Mouse (Mus musculus) neural tube, embryonic 11.5 days (tissue): Measurements from ENCODE around the gene Chst1. TPM values are rescaled to one million over a fixed set of nuclear protein-coding genes. Genes with fewer than 3 reads are reported as not detected.

Source experiments
- ATAC-seq: fragments of 200-750 bp; cut with Nextera tagmentation; 2 replicates; pipeline ENCODE4 v1.8.0; 2017; ENCODE audit warnings: moderate number of reproducible peaks, mild to moderate bottlenecking, moderate TSS enrichment, moderate library complexity; ENCODE audit not compliant: insufficient read depth, low FRiP score, low TSS enrichment
- DNase-seq: peaks from one replicate; pipeline ENCODE4 v3.0.0-alpha.2; 2015; ENCODE audit warnings: low spot score
- H3K27ac ChIP-seq: fragments of 300-500 bp; sonication (generic); 2 replicates; pipeline ENCODE4 v1.5.1; 2014; ENCODE audit warnings: low read depth, mild to moderate bottlenecking, low read length
- H3K27me3 ChIP-seq: fragments of 300-500 bp; sonication (generic); 2 replicates; pipeline ENCODE4 v1.6.1; 2014; ENCODE audit warnings: mild to moderate bottlenecking, low read length, mixed read lengths; ENCODE audit not compliant: control insufficient read depth, insufficient read depth
- H3K36me3 ChIP-seq: fragments of 300-500 bp; sonication (generic); 2 replicates; pipeline ENCODE4 v1.6.1; 2014; ENCODE audit warnings: mild to moderate bottlenecking, low read length, moderate library complexity, mixed read lengths; ENCODE audit not compliant: control insufficient read depth, insufficient read depth
- H3K4me1 ChIP-seq: fragments of 300-500 bp; sonication (generic); 2 replicates; pipeline ENCODE4 v1.6.1; 2014; ENCODE audit warnings: low read length, mixed read lengths; ENCODE audit not compliant: control insufficient read depth, insufficient read depth
- H3K4me2 ChIP-seq: fragments of 300-500 bp; sonication (generic); 2 replicates; pipeline ENCODE4 v1.6.1; 2014; ENCODE audit warnings: low read depth, mild to moderate bottlenecking, moderate library complexity
- H3K4me3 ChIP-seq: fragments of 300-500 bp; sonication (generic); 2 replicates; pipeline ENCODE4 v1.5.1; 2014; ENCODE audit warnings: low read depth, low read length
- H3K9ac ChIP-seq: fragments of 300-500 bp; sonication (generic); 2 replicates; pipeline ENCODE4 v1.6.1; 2014; ENCODE audit warnings: mild to moderate bottlenecking, low read length
- H3K9me3 ChIP-seq: fragments of 300-500 bp; sonication (generic); 2 replicates; pipeline ENCODE4 v1.6.1; 2016; ENCODE audit warnings: low read length; ENCODE audit not compliant: control insufficient read depth
- WGBS: fragments of 180-500 bp; shearing (Covaris S2); extraction: QIAGEN DNeasy Blood & Tissue Kit; methylation state at CpG from one replicate; pipeline ENCODE4 v1.1.7; 2014; 5-methylcytosine and 5-hydroxymethylcytosine counted together
- polyA plus RNA-seq: library from polyadenylated mRNA; unstranded; fragments of >200 nt; fragmentation: Nextera tagmentation; extraction: Ambion mirVana; gene quantifications from 2 replicates; pipeline ENCODE4 v1.2.1, GENCODE M21; 2014

Gene Chst1
- 5.5 TPM in 2 replicates for polyA plus RNA-seq

GRCm38 (mm10) chr2:92599487-92600347 is at the start of gene Chst1:
Gene Chst1 (plus strand): TSS chr2:92599707.
- peak within 1 kb of the TSS; percentile 81 for H3K9ac ChIP-seq
- H3K4me2 ChIP-seq: peak within 1 kb of the TSS; percentile 98
- no peaks in the 10 kb centered on the region for H3K9me3 ChIP-seq
- peaks cover 5% of the 10 kb centered on the region; the same call in 1 of the 2 replicates for H3K27me3 ChIP-seq
- 0 out of 2 replicates have a peak, but pooled peaks cover 7% of the 10 kb centered on the region for H3K4me1 ChIP-seq
- peak; percentile 64 for DNase-seq
- no peak within 1 kb of the TSS for H3K27ac ChIP-seq
- under 1% methylated on average over 37 of the region's 82 CpGs for WGBS
- peak within 1 kb of the TSS; percentile 77 for H3K4me3 ChIP-seq
- peak; percentile 64 for ATAC-seq
- no peaks in the 10 kb centered on the region for H3K36me3 ChIP-seq

DNA sequence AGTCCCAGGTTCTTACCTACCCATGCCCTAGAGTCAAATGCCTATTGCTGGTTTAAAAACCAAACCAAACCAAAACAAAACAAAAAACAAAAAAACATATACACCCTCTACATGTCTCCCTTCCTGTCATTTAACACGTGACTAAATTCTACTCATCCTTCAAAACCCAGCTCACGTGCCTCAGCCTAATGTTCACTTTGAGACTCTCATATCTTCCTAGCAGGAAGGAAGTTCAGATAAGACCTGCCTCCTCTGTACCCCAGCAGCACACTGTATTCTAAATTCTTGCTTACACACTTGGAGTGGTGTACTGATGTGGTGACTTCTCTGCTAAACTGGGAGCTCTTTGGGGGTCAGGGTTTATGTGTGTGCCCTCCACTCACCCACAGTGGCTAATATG is 49.5 kb upstream of the Chst1 start:
- H3K27ac ChIP-seq: no peak overlapping the region
- H3K4me1 ChIP-seq: no peaks in the 10 kb centered on the region
- no peaks in the 10 kb centered on the region for H3K9me3 ChIP-seq
- ATAC-seq (no peak), DNase-seq (no peak)
- H3K4me2 ChIP-seq: no peak overlapping the region
- H3K36me3 ChIP-seq: no peaks in the 10 kb centered on the region
- H3K9ac ChIP-seq: no peak overlapping the region
- no peak overlapping the region for H3K4me3 ChIP-seq
- no peaks in the 10 kb centered on the region for H3K27me3 ChIP-seq
- WGBS: 78% methylated on average over 2 of the region's 2 CpGs

DNA sequence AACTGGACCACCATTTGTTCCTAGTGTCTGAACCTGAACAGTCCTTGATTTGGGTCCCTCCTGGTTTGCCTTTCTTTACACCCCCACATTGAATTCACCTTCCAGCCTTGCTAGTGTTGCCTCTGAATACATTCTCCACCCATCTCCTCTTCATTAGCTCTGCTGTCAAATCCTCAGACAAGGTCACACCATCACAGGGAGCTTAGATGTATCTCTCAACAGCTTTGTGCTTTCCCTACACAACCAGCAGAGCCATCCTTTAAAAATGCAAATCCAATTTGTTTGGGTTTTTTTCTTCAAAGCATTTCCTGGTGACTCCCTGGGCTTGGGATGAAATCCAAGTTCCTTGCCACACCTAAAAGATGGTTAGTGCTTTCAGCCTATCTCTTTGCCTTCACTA is 45.0 kb upstream of the Chst1 start:
- Histone ChIP-seq H3K4me2 (no peak overlapping the region), H3K27me3 (no peaks in the 10 kb centered on the region), H3K4me3 (no peak overlapping the region), H3K36me3 (no peaks in the 10 kb centered on the region), H3K4me1 (no peaks in the 10 kb centered on the region), H3K9me3 (no peaks in the 10 kb centered on the region), H3K9ac (no peak overlapping the region), H3K27ac (no peak overlapping the region)
- no peak for DNase-seq
- no peak for ATAC-seq

DNA sequence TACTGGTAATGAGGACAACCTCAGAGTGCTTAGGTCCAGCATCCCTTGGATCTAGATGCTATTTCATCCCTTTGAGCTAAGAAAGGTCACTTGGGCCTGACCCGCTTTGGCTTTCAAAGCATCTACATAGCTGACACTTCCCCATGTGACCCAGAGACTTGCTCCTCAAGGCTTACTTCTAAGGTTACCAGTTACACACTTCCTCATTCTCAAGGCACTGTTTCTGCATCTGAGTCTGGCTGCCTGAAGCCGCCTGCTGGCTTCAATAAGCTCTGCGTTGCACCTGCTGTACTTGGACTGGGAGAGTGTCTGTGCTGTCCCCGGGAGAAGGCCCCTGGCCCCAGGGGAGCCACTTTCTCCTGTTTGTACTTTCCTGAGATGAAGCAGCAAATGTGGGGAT is 36.6 kb upstream of the Chst1 start:
- Histone ChIP-seq H3K27ac (no peak overlapping the region), H3K4me2 (no peak overlapping the region), H3K9me3 (no peaks in the 10 kb centered on the region), H3K36me3 (no peaks in the 10 kb centered on the region), H3K4me3 (no peak overlapping the region), H3K4me1 (no peaks in the 10 kb centered on the region), H3K27me3 (no peaks in the 10 kb centered on the region), H3K9ac (no peak overlapping the region)
- ATAC-seq: no peak
- no peak for DNase-seq
- 72% methylated on average over 4 of the region's 4 CpGs for WGBS

GRCm38 (mm10) chr2:92570623-92571022 is 28.9 kb upstream of the Chst1 start:
- Histone ChIP-seq H3K4me2 (no peak overlapping the region), H3K27ac (no peak overlapping the region), H3K4me3 (no peak overlapping the region), H3K36me3 (no peaks in the 10 kb centered on the region), H3K27me3 (no peaks in the 10 kb centered on the region), H3K9ac (no peak overlapping the region), H3K4me1 (no peaks in the 10 kb centered on the region), H3K9me3 (no peaks in the 10 kb centered on the region)
- ATAC-seq (no peak), DNase-seq (no peak)
- WGBS: 87% methylated on average over 6 of the region's 6 CpGs

DNA sequence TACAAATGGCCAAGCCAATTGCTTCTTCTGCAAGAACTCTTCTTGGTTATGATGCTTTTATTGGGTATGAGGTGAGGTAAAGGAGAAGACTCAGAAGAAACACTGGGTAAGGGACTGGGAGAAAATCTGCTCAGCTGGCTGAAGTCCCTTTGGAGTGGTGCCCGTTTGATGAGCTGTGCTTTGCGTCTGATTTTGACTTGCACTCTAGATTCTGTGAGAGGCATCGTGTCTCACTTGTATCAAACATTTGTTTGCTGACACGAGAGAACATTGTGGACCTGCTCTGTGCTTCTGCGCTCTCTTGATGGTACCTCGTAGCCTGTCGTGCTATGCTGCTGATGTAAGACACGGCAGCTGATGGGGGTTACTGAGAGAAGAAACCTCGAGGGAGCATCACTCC is 21.7 kb upstream of the Chst1 start:
- Histone ChIP-seq H3K27ac (no peak overlapping the region), H3K36me3 (no peaks in the 10 kb centered on the region), H3K27me3 (no peaks in the 10 kb centered on the region), H3K9me3 (no peaks in the 10 kb centered on the region), H3K4me1 (0 out of 2 replicates have a peak, but pooled peaks cover 3% of the 10 kb centered on the region), H3K4me3 (no peak overlapping the region), H3K4me2 (no peak overlapping the region), H3K9ac (no peak overlapping the region)
- ATAC-seq (no peak), DNase-seq (no peak)
- 77% methylated on average over 9 of the region's 9 CpGs for WGBS

DNA sequence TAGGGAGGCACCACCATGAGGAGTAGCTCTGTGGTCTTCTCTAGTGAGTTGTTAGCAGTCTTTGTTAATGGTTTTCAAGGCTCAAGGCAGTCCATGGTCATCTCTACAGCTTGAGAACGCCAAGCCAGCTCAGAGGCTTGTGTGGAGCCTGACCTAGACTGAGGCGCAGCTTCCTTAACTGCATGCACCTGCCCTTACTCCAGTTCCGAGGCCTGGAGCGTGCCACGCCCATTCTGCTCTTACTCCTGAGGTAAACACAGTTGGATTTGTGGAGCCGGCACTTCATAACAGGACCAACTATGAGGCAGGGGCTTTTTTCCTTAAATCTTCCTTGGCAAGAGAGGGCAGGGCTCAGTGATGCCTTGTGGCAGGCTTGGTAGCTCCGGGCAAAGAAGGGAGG is 18.2 kb upstream of the Chst1 start:
- no peaks in the 10 kb centered on the region for H3K36me3 ChIP-seq
- H3K4me1 ChIP-seq: 0 out of 2 replicates have a peak, but pooled peaks cover 3% of the 10 kb centered on the region
- ATAC-seq (no peak), DNase-seq (no peak)
- H3K9ac ChIP-seq: no peak overlapping the region
- H3K4me2 ChIP-seq: no peak overlapping the region
- H3K27me3 ChIP-seq: no peaks in the 10 kb centered on the region
- H3K9me3 ChIP-seq: no peaks in the 10 kb centered on the region
- H3K4me3 ChIP-seq: no peak overlapping the region
- WGBS: 87% methylated on average over 7 of the region's 7 CpGs
- no peak overlapping the region for H3K27ac ChIP-seq

DNA sequence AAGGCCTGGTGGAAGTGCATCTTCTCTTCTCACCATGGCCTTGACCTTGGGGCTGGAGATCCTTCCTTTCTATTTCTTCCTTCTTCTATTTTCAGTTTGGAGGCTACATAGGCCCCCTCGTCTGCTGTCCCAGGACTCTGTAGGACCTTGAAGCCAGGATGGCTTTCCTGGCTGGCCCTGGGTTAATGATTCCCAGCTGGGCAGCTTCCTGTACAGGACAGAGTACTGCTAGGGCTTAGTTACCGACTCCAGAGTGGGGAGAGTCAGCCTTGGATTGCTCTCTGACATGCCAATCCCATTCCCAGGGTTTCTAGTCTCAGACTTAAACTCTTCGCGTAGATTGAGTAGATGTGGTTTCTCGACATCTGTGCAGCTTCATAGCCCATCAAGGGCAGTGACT is 16.9 kb upstream of the Chst1 start:
- DNase-seq (no peak), ATAC-seq (no peak)
- H3K4me2 ChIP-seq: no peak overlapping the region
- H3K4me3 ChIP-seq: no peak overlapping the region
- no peak overlapping the region for H3K27ac ChIP-seq
- no peaks in the 10 kb centered on the region for H3K9me3 ChIP-seq
- H3K27me3 ChIP-seq: no peaks in the 10 kb centered on the region
- WGBS: 67% methylated on average over 5 of the region's 5 CpGs
- 0 out of 2 replicates have a peak, but pooled peaks cover 3% of the 10 kb centered on the region for H3K4me1 ChIP-seq
- H3K9ac ChIP-seq: no peak overlapping the region
- H3K36me3 ChIP-seq: no peaks in the 10 kb centered on the region

DNA sequence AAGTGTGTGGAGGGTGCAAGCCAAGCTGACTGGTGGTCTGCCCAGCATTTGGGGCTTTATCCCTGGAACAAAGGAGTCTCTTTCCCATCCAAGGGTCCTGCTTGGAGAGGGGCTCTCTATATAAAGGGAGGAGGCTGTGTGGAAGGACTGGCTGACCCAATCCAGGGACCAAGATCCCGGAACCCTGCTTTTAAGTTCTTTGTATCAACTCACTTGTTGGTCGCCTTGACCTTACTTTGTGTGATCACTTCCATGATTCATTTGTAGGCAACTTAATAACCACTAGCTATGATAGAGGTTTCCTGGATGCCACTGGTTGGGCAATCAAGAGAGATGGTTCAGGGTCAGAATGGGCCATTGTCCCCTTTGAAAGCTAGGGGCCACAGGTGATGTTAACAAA is 11.7 kb upstream of the Chst1 start:
- no peak overlapping the region for H3K4me3 ChIP-seq
- H3K9me3 ChIP-seq: no peaks in the 10 kb centered on the region
- H3K27me3 ChIP-seq: no peaks in the 10 kb centered on the region
- DNase-seq: no peak
- H3K36me3 ChIP-seq: no peaks in the 10 kb centered on the region
- ATAC-seq: no peak
- no peaks in the 10 kb centered on the region for H3K4me1 ChIP-seq
- H3K4me2 ChIP-seq: no peak overlapping the region
- H3K9ac ChIP-seq: no peak overlapping the region
- H3K27ac ChIP-seq: no peak overlapping the region
- 91% methylated on average over 2 of the region's 2 CpGs for WGBS
